Mouse (Mus musculus) heart, postnatal 0 days (tissue): ENCODE measurements around the gene Magi1.

ENCODE experiments used
- CTCF ChIP-seq: IDR thresholded peaks from 2 replicates; pipeline ENCODE4 v1.5.1; 2016; ENCODE audit warnings: antibody characterized with exemption, control low read depth, low read depth
- EP300 ChIP-seq: IDR thresholded peaks from 2 replicates; pipeline ENCODE4 v1.6.1; 2016; ENCODE audit warnings: antibody characterized with exemption, low read depth

- TF ChIP-seq CTCF (no peak), EP300 (no peak)
Measured at GRCm38 (mm10) chr6:93805407-93805936, 478.2 kb downstream of the Magi1 start.
